Mouse (Mus musculus): Measurements from ENCODE around the gene Ociad2. TPM values are rescaled to one million over a fixed set of nuclear protein-coding genes. Genes with fewer than 3 reads are reported as not detected.

Gene Ociad2
- total RNA-seq (2021): 10 to 100 TPM; 12.6 to 14.0 TPM
- long read RNA-seq, experiment 1, transcript Ociad2-201 (7 exons, 2,554 nt): major isoform, 22 of 27 reads
- long read RNA-seq, experiment 1, partial matches to known transcripts: 2 of 27 reads
- long read RNA-seq, experiment 1, other reads (novel, unspliced or antisense): 2 of 27 reads
- long read RNA-seq, experiment 2, transcript Ociad2-201 (7 exons, 2,554 nt): major isoform, 15 of 17 reads
- long read RNA-seq, experiment 2, partial matches to known transcripts: 1 of 17 reads
- long read RNA-seq, experiment 2, other reads (novel, unspliced or antisense): 0 of 17 reads

- DNase-seq (ENCODE audit: low spot score in 2 of 2): no peak
Observed at GRCm38 (mm10) chr5:73340723-73341235, at the start of gene Ociad2. Gene Ociad2 (minus strand): TSS chr5:73341028.

- no peak for DNase-seq (ENCODE audit: low spot score in 2 of 2)
Observed at GRCm38 (mm10) chr5:73383647-73383970, 42.8 kb upstream of the Ociad2 start.

- peak; percentile 36 to 59 for DNase-seq (ENCODE audit: low spot score in 2 of 2)
Observed at GRCm38 (mm10) chr5:73382737-73383646, 42.2 kb upstream of the Ociad2 start.

- DNase-seq (ENCODE audit: low spot score in 2 of 2): no peak
Observed at GRCm38 (mm10) chr5:73381976-73382540, 41.2 kb upstream of the Ociad2 start.

GRCm38 (mm10) chr5:73381510-73381909 lies 40.7 kb upstream of the Ociad2 start:
- DNase-seq (ENCODE audit: low spot score in 2 of 2): no peak

GRCm38 (mm10) chr5:73380829-73381228 lies 40.0 kb upstream of the Ociad2 start:
- DNase-seq (ENCODE audit: low spot score in 2 of 2): no peak

- peak; percentile 66 to 86 for DNase-seq (ENCODE audit: low spot score in 2 of 2)
Observed at GRCm38 (mm10) chr5:73379908-73380307, 39.1 kb upstream of the Ociad2 start.

GRCm38 (mm10) chr5:73376491-73376890 lies 35.7 kb upstream of the Ociad2 start:
- no peak for DNase-seq (ENCODE audit: low spot score in 2 of 2)

- DNase-seq (ENCODE audit: low spot score in 2 of 2): no peak
Observed at GRCm38 (mm10) chr5:73376041-73376440, 35.2 kb upstream of the Ociad2 start.

GRCm38 (mm10) chr5:73373184-73373583 lies 32.4 kb upstream of the Ociad2 start:
- no peak for DNase-seq (ENCODE audit: low spot score in 2 of 2)

GRCm38 (mm10) chr5:73372601-73373000 lies 31.8 kb upstream of the Ociad2 start:
- DNase-seq (ENCODE audit: low spot score in 2 of 2): no peak

- DNase-seq (ENCODE audit: low spot score in 2 of 2): no peak
Observed at GRCm38 (mm10) chr5:73369731-73370130, 28.9 kb upstream of the Ociad2 start.

GRCm38 (mm10) chr5:73368845-73369447 lies 28.1 kb upstream of the Ociad2 start:
- no peak for DNase-seq (ENCODE audit: low spot score in 2 of 2)

GRCm38 (mm10) chr5:73367906-73368305 lies 27.1 kb upstream of the Ociad2 start:
- DNase-seq (ENCODE audit: low spot score in 2 of 2): no peak

GRCm38 (mm10) chr5:73364107-73364864 lies 23.5 kb upstream of the Ociad2 start:
- DNase-seq (ENCODE audit: low spot score in 2 of 2): no peak

GRCm38 (mm10) chr5:73362791-73363190 lies 22.0 kb upstream of the Ociad2 start:
- DNase-seq (ENCODE audit: low spot score in 2 of 2): no peak

- no peak for DNase-seq (ENCODE audit: low spot score in 2 of 2)
Observed at GRCm38 (mm10) chr5:73362338-73362737, 21.5 kb upstream of the Ociad2 start.

GRCm38 (mm10) chr5:73360240-73360639 lies 19.4 kb upstream of the Ociad2 start:
- DNase-seq (ENCODE audit: low spot score in 2 of 2): no peak

GRCm38 (mm10) chr5:73359752-73360141 lies 18.9 kb upstream of the Ociad2 start:
- DNase-seq (ENCODE audit: low spot score in 2 of 2): no peak

- no peak for DNase-seq (ENCODE audit: low spot score in 2 of 2)
Observed at GRCm38 (mm10) chr5:73359134-73359751, 18.4 kb upstream of the Ociad2 start.
